Mouse (Mus musculus) heart, adult 2 months (tissue): ENCODE measurements around the gene Prr19.

Source experiments
- CTCF ChIP-seq: fragments of 200-600 bp; IDR thresholded peaks from 2 replicates; pipeline ENCODE4 v1.8.1; 2022; ENCODE audit warnings: antibody characterized with exemption, mild to moderate bottlenecking, moderate library complexity
- POLR2A ChIP-seq: fragments of 200-500 bp; IDR thresholded peaks from 2 replicates; pipeline ENCODE4 v1.6.1; 2011; ENCODE audit warnings: mild to moderate bottlenecking, low read depth, low read length, control low read depth; ENCODE audit not compliant: insufficient read depth

DNA sequence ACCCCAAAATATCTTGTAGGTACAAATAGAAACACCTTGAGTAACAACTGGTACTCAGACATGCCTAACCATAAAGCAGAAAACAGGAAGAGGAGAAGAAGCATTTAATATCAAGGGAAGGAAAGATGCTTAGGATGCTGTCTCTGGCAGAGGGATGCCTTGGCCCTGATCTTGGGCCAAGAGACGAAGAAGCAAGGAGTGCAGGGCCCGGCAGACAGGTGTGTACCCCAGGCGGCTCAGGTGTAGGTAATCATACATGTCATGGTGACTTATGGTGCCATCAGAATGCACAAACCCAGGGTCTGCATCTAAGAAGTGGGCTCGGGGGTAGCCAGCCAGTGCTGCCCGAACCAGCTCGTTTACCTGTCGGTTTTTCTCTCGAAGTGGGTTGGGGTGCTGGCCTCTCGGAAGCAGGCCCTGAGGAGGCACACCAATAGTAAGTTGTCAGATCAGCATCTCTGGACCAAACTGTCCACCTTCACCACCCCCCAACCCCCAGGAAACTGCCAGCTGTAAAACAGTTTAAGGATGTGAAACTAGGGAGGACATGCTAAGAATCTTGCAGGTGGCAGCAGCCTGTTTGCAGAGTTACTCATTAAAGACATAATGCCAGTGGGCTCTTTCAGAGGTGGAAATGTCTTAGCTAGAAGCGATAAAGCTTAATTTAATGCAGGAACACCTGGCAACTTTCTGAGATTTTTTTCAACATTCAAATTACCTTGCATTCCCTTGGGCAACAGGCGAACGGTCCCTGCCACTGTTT is 6.1 kb upstream of the Prr19 start:
- TF ChIP-seq CTCF: no peak
- TF ChIP-seq POLR2A: no peak
